Mouse (Mus musculus): ENCODE measurements around the gene Slc25a20. TPM values are rescaled to one million over a fixed set of nuclear protein-coding genes. Genes with fewer than 3 reads are reported as not detected.
A peak's percentile ranks its signal among the peaks of the same experiment; 100 is the strongest.

Slc25a20 gene
- polyA plus RNA-seq, 1 experiment: 29.9 TPM

DNA sequence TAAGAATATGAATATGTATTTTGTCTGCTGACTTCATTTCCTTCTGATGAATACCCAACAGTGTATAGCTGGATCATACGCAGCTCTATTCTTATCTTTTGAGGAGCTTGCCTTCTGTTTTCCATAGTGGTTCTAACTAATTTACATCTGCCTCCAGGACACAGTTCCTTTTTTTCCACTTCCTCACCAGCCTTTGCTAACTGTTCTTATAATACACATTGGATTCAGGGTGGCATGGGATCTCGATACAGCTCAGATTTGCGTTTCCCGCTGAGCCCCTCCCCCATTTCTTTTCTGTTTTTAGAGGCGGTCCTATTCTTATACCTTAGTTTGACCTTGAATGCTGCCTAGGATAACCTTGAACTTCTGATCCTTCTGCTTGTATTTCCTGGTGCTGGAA lies 64.2 kb downstream of the Slc25a20 start:
- TF ChIP-seq POLR2A (IDR thresholded peaks at IDR 0.05; ENCODE audit: borderline replicate concordance, low read depth, low read length) (no peak), CTCF (IDR thresholded peaks at IDR 0.05; ENCODE audit: low read depth, low read length) (no peak)
- Histone ChIP-seq H3K27ac (ENCODE audit: insufficient read depth, low read depth, low read length) (peak overlapping the region; percentile 25), H3K4me3 (ENCODE audit: insufficient read depth, low read length) (no peak overlapping the region), H3K4me1 (ENCODE audit: control insufficient read depth, insufficient read depth, low read length) (peaks cover 17% of the 10 kb centered on the region)

DNA sequence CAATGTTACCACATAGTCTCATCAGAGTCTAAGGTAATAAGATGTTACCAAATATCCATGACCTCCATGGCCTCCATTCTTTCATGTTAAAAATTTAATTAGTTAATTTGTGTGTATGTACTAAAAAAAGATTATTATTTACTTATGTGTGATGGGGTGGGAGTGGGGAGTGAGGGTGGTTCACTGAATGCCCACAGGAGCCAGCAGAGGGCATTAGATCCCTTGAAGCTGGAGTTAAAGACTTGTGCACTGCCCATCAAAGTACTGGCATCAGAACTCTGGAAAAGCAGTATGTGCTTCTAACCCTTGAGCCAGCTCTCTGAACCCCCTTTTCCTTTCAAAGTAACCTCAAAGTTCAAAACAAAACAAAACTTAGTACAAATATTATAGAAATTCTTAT lies 67.2 kb downstream of the Slc25a20 start:
- TF ChIP-seq CTCF (IDR thresholded peaks at IDR 0.05; ENCODE audit: low read depth, low read length) (0 out of 2 replicates have a peak, but pooled peaks have one; percentile 8), POLR2A (IDR thresholded peaks at IDR 0.05; ENCODE audit: borderline replicate concordance, low read depth, low read length) (no peak)
- Histone ChIP-seq H3K4me3 (ENCODE audit: insufficient read depth, low read length) (no peak overlapping the region), H3K27ac (ENCODE audit: insufficient read depth, low read depth, low read length) (no peak overlapping the region), H3K4me1 (ENCODE audit: control insufficient read depth, insufficient read depth, low read length) (peaks cover 17% of the 10 kb centered on the region)

DNA sequence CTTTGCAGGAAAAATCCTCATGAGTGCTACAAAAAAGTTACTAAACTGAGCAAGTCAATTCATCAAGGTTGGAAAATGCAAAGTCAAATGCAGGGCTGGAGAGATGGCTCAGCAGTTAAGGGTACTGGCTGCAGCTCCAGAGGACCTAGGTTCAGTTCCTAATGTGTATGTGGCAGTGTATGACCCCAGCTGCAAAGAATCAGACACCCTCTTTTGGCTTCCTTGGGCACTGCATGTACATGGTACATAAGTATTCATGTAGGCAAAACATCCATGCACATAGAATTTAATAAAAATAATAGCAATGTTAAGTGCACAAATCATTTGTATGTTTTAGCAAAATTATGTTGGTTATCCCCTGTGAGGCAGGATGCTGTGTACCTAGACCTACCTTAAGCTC lies 70.6 kb downstream of the Slc25a20 start:
- Histone ChIP-seq H3K27ac (ENCODE audit: insufficient read depth, low read depth, low read length) (no peak overlapping the region), H3K4me1 (ENCODE audit: control insufficient read depth, insufficient read depth, low read length) (peaks cover 2% of the 10 kb centered on the region; the same call in 1 of the 2 replicates)
- no peak for TF ChIP-seq POLR2A (IDR thresholded peaks at IDR 0.05; ENCODE audit: borderline replicate concordance, low read depth, low read length)
- TF ChIP-seq CTCF (IDR thresholded peaks at IDR 0.05; ENCODE audit: low read depth, low read length): no peak

More for the DNA sequence above, 70.6 kb downstream of the Slc25a20 start:
- H3K4me3 ChIP-seq (ENCODE audit: insufficient read depth, low read length): no peak overlapping the region

Other genes with a start within 250 kb of the Slc25a20 start
- gene Ccdc36, start 233.6 kb upstream of the Slc25a20 start, polyA plus RNA-seq (2012; ENCODE audit: insufficient read depth, insufficient read length, missing spikeins): not detected in 2 replicates
- gene BC048562, start 225.6 kb upstream of the Slc25a20 start, polyA plus RNA-seq (2012; ENCODE audit: insufficient read depth, insufficient read length, missing spikeins): not detected in 2 replicates
- 17.3 and 18.1 TPM in 2 replicates for gene Ccdc71, start 201.6 kb upstream of the Slc25a20 start, polyA plus RNA-seq (2012; ENCODE audit: insufficient read depth, insufficient read length, missing spikeins)
- gene Klhdc8b, start 200.5 kb upstream of the Slc25a20 start, polyA plus RNA-seq (2012; ENCODE audit: insufficient read depth, insufficient read length, missing spikeins): 3.6 and 6.2 TPM in 2 replicates
- gene Lamb2, start 182.4 kb upstream of the Slc25a20 start, polyA plus RNA-seq (2012; ENCODE audit: insufficient read depth, insufficient read length, missing spikeins): 2.7 and 3.4 TPM in 2 replicates
- 86.8 and 87.1 TPM in 2 replicates for gene Usp19, start 171.5 kb upstream of the Slc25a20 start, polyA plus RNA-seq (2012; ENCODE audit: insufficient read depth, insufficient read length, missing spikeins)
- gene Qars, start 154.4 kb upstream of the Slc25a20 start, polyA plus RNA-seq (2012; ENCODE audit: insufficient read depth, insufficient read length, missing spikeins): 165 and 180 TPM in 2 replicates
- 73.6 and 80.9 TPM in 2 replicates for gene Qrich1, start 145.3 kb upstream of the Slc25a20 start, polyA plus RNA-seq (2012; ENCODE audit: insufficient read depth, insufficient read length, missing spikeins)
- gene Impdh2, start 101.8 kb upstream of the Slc25a20 start, polyA plus RNA-seq (2012; ENCODE audit: insufficient read depth, insufficient read length, missing spikeins): 44.2 and 59.9 TPM in 2 replicates
- 28.6 and 29.7 TPM in 2 replicates for gene Ndufaf3, start 94.7 kb upstream of the Slc25a20 start, polyA plus RNA-seq (2012; ENCODE audit: insufficient read depth, insufficient read length, missing spikeins)
- gene Dalrd3, start 92.2 kb upstream of the Slc25a20 start, polyA plus RNA-seq (2012; ENCODE audit: insufficient read depth, insufficient read length, missing spikeins): 44.7 and 52.7 TPM in 2 replicates
- gene Wdr6, start 83.3 kb upstream of the Slc25a20 start, polyA plus RNA-seq (2012; ENCODE audit: insufficient read depth, insufficient read length, missing spikeins): 8.0 and 8.5 TPM in 2 replicates
- not detected in 2 replicates for gene P4htm, start 64.4 kb upstream of the Slc25a20 start, polyA plus RNA-seq (2012; ENCODE audit: insufficient read depth, insufficient read length, missing spikeins)
- 38.4 and 43.1 TPM in 2 replicates for gene Arih2, start 12.7 kb upstream of the Slc25a20 start, polyA plus RNA-seq (2012; ENCODE audit: insufficient read depth, insufficient read length, missing spikeins)
- 35.2 and 37.6 TPM in 2 replicates for gene Prkar2a, start 27.2 kb downstream of the Slc25a20 start, polyA plus RNA-seq (2012; ENCODE audit: insufficient read depth, insufficient read length, missing spikeins)
- gene Ip6k2, start 121.7 kb downstream of the Slc25a20 start, polyA plus RNA-seq (2012; ENCODE audit: insufficient read depth, insufficient read length, missing spikeins): 37.3 and 40.7 TPM in 2 replicates
- gene Nckipsd, start 146.3 kb downstream of the Slc25a20 start, polyA plus RNA-seq (2012; ENCODE audit: insufficient read depth, insufficient read length, missing spikeins): 25.6 and 29.0 TPM in 2 replicates
- gene Celsr3, start 164.2 kb downstream of the Slc25a20 start, polyA plus RNA-seq (2012; ENCODE audit: insufficient read depth, insufficient read length, missing spikeins): 2.1 and 2.2 TPM in 2 replicates
- gene Slc26a6, start 191.2 kb downstream of the Slc25a20 start, polyA plus RNA-seq (2012; ENCODE audit: insufficient read depth, insufficient read length, missing spikeins): 19.0 and 20.8 TPM in 2 replicates

Data from bone marrow macrophage, adult 2 months (primary cell).